Mouse (Mus musculus): ENCODE measurements around the gene Eif3g. TPM values are rescaled to one million over a fixed set of nuclear protein-coding genes. Genes with fewer than 3 reads are reported as not detected.

Gene Eif3g
- polyA plus RNA-seq, 1 experiment from 2014 or later, result 228 TPM

GRCm38 (mm10) chr9:20890411-20890810 lies 8.0 kb downstream of the Eif3g start:
- no peaks in the 10 kb centered on the region for H3K27me3 ChIP-seq (ENCODE audit: control insufficient read depth, insufficient read depth, low read length)
- no peak overlapping the region for H3K9ac ChIP-seq (replicated peaks; ENCODE audit: low read depth, low read length)
- H3K9me3 ChIP-seq (ENCODE audit: control insufficient read depth, low read length), result no peaks in the 10 kb centered on the region
- peaks cover 51% of the 10 kb centered on the region for H3K36me3 ChIP-seq (ENCODE audit: control insufficient read depth, insufficient read depth, low read length)
- H3K4me2 ChIP-seq (ENCODE audit: low read depth, low read length), result no peak overlapping the region
- no peak overlapping the region for H3K27ac ChIP-seq (ENCODE audit: low read depth, low read length)
- H3K4me1 ChIP-seq (ENCODE audit: control insufficient read depth, insufficient read depth, low read length), result peaks cover 4% of the 10 kb centered on the region
- no peak overlapping the region for H3K4me3 ChIP-seq (ENCODE audit: low read depth, low read length)
- WGBS, result 91% methylated on average over 5 of the region's 5 CpGs
- no peak for ATAC-seq (ENCODE audit: low read depth)

GRCm38 (mm10) chr9:20889185-20890141 lies 9.0 kb downstream of the Eif3g start:
- peak overlapping the region; percentile 88 for H3K4me2 ChIP-seq (ENCODE audit: low read depth, low read length)
- H3K27me3 ChIP-seq (ENCODE audit: control insufficient read depth, insufficient read depth, low read length), result no peaks in the 10 kb centered on the region
- H3K4me3 ChIP-seq (ENCODE audit: low read depth, low read length), result no peak overlapping the region; the same call in 1 of the 2 replicates
- WGBS, result 89% methylated on average over 29 of the region's 29 CpGs
- no peak overlapping the region for H3K9ac ChIP-seq (replicated peaks; ENCODE audit: low read depth, low read length)
- ATAC-seq (ENCODE audit: low read depth), result no peak
- no peaks in the 10 kb centered on the region for H3K9me3 ChIP-seq (ENCODE audit: control insufficient read depth, low read length)
- H3K27ac ChIP-seq (ENCODE audit: low read depth, low read length), result no peak overlapping the region
- peaks cover 4% of the 10 kb centered on the region for H3K4me1 ChIP-seq (ENCODE audit: control insufficient read depth, insufficient read depth, low read length)
- H3K36me3 ChIP-seq (ENCODE audit: control insufficient read depth, insufficient read depth, low read length), result peaks cover 42% of the 10 kb centered on the region

GRCm38 (mm10) chr9:20888386-20888765 lies 10.0 kb downstream of the Eif3g start:
- peak overlapping the region; percentile 72 for H3K9ac ChIP-seq (replicated peaks; ENCODE audit: low read depth, low read length)
- H3K27ac ChIP-seq (ENCODE audit: low read depth, low read length), result peak overlapping the region; percentile 96
- H3K4me2 ChIP-seq (ENCODE audit: low read depth, low read length), result peak overlapping the region; percentile 88
- no peaks in the 10 kb centered on the region for H3K27me3 ChIP-seq (ENCODE audit: control insufficient read depth, insufficient read depth, low read length)
- peaks cover 4% of the 10 kb centered on the region for H3K4me1 ChIP-seq (ENCODE audit: control insufficient read depth, insufficient read depth, low read length)
- ATAC-seq (ENCODE audit: low read depth), result no peak
- peak overlapping the region; percentile 92 for H3K4me3 ChIP-seq (ENCODE audit: low read depth, low read length)
- peaks cover 31% of the 10 kb centered on the region for H3K36me3 ChIP-seq (ENCODE audit: control insufficient read depth, insufficient read depth, low read length)
- WGBS, result under 1% methylated on average over 30 of the region's 30 CpGs
- H3K9me3 ChIP-seq (ENCODE audit: control insufficient read depth, low read length), result no peaks in the 10 kb centered on the region

- peaks cover 4% of the 10 kb centered on the region for H3K4me1 ChIP-seq (ENCODE audit: control insufficient read depth, insufficient read depth, low read length)
- peak; percentile 97 for ATAC-seq (ENCODE audit: low read depth)
- peak within 1 kb of the TSS; percentile 88 for H3K4me2 ChIP-seq (ENCODE audit: low read depth, low read length)
- peak within 1 kb of the TSS; percentile 92 for H3K4me3 ChIP-seq (ENCODE audit: low read depth, low read length)
- H3K27me3 ChIP-seq (ENCODE audit: control insufficient read depth, insufficient read depth, low read length), result no peaks in the 10 kb centered on the region
- WGBS, result under 1% methylated on average over 43 of the region's 43 CpGs
- H3K9ac ChIP-seq (replicated peaks; ENCODE audit: low read depth, low read length), result peak within 1 kb of the TSS; percentile 72
- peaks cover 28% of the 10 kb centered on the region for H3K36me3 ChIP-seq (ENCODE audit: control insufficient read depth, insufficient read depth, low read length)
- H3K9me3 ChIP-seq (ENCODE audit: control insufficient read depth, low read length), result no peaks in the 10 kb centered on the region
- peak within 1 kb of the TSS; percentile 96 for H3K27ac ChIP-seq (ENCODE audit: low read depth, low read length)
These were observed 10.6 kb downstream of the Eif3g start, which contains the start of gene Ppan for GRCm38 (mm10) chr9:20887704-20888385. TSS of gene Ppan (plus strand) at chr9:20888175.

- Histone ChIP-seq H3K9me3 (ENCODE audit: control insufficient read depth, low read length) (no peaks in the 10 kb centered on the region), H3K27ac (ENCODE audit: low read depth, low read length) (peak overlapping the region; percentile 96), H3K4me3 (ENCODE audit: low read depth, low read length) (no peak overlapping the region), H3K4me1 (ENCODE audit: control insufficient read depth, insufficient read depth, low read length) (peaks cover 4% of the 10 kb centered on the region), H3K36me3 (ENCODE audit: control insufficient read depth, insufficient read depth, low read length) (peaks cover 24% of the 10 kb centered on the region), H3K4me2 (ENCODE audit: low read depth, low read length) (peak overlapping the region; percentile 88), H3K27me3 (ENCODE audit: control insufficient read depth, insufficient read depth, low read length) (no peaks in the 10 kb centered on the region), H3K9ac (replicated peaks; ENCODE audit: low read depth, low read length) (no peak overlapping the region)
- WGBS, result 87% methylated on average over 6 of the region's 6 CpGs
- no peak for ATAC-seq (ENCODE audit: low read depth)
These were observed 11.2 kb downstream of the Eif3g start for GRCm38 (mm10) chr9:20887191-20887590.

GRCm38 (mm10) chr9:20886563-20886962 lies 11.9 kb downstream of the Eif3g start:
- H3K4me2 ChIP-seq (ENCODE audit: low read depth, low read length), result no peak overlapping the region
- H3K27me3 ChIP-seq (ENCODE audit: control insufficient read depth, insufficient read depth, low read length), result no peaks in the 10 kb centered on the region
- H3K36me3 ChIP-seq (ENCODE audit: control insufficient read depth, insufficient read depth, low read length), result peaks cover 18% of the 10 kb centered on the region
- H3K27ac ChIP-seq (ENCODE audit: low read depth, low read length), result no peak overlapping the region
- H3K9me3 ChIP-seq (ENCODE audit: control insufficient read depth, low read length), result no peaks in the 10 kb centered on the region
- no peak for ATAC-seq (ENCODE audit: low read depth)
- WGBS, result 93% methylated on average over 2 of the region's 2 CpGs
- H3K4me3 ChIP-seq (ENCODE audit: low read depth, low read length), result no peak overlapping the region
- H3K4me1 ChIP-seq (ENCODE audit: control insufficient read depth, insufficient read depth, low read length), result peaks cover 4% of the 10 kb centered on the region
- H3K9ac ChIP-seq (replicated peaks; ENCODE audit: low read depth, low read length), result no peak overlapping the region

- Histone ChIP-seq H3K27ac (ENCODE audit: low read depth, low read length) (peak within 1 kb of the TSS; percentile 92), H3K4me1 (ENCODE audit: control insufficient read depth, insufficient read depth, low read length) (no peaks in the 10 kb centered on the region; the same call in 1 of the 2 replicates), H3K9ac (replicated peaks; ENCODE audit: low read depth, low read length) (peak within 1 kb of the TSS; percentile 63), H3K4me2 (ENCODE audit: low read depth, low read length) (peak within 1 kb of the TSS; percentile 54), H3K4me3 (ENCODE audit: low read depth, low read length) (peak within 1 kb of the TSS; percentile 38), H3K9me3 (ENCODE audit: control insufficient read depth, low read length) (no peaks in the 10 kb centered on the region), H3K36me3 (ENCODE audit: control insufficient read depth, insufficient read depth, low read length) (no peaks in the 10 kb centered on the region), H3K27me3 (ENCODE audit: control insufficient read depth, insufficient read depth, low read length) (no peaks in the 10 kb centered on the region)
- ATAC-seq (ENCODE audit: low read depth), result no peak
- WGBS, result 96% methylated on average over 13 of the region's 13 CpGs
These were observed 19.2 kb downstream of the Eif3g start, which contains the start of gene Angptl6 for GRCm38 (mm10) chr9:20879097-20879792. TSS of gene Angptl6 (minus strand) at chr9:20879727.

- Histone ChIP-seq H3K36me3 (ENCODE audit: control insufficient read depth, insufficient read depth, low read length) (no peaks in the 10 kb centered on the region), H3K4me1 (ENCODE audit: control insufficient read depth, insufficient read depth, low read length) (no peaks in the 10 kb centered on the region; the same call in 1 of the 2 replicates), H3K27me3 (ENCODE audit: control insufficient read depth, insufficient read depth, low read length) (no peaks in the 10 kb centered on the region), H3K4me3 (ENCODE audit: low read depth, low read length) (peak overlapping the region; percentile 38), H3K9ac (replicated peaks; ENCODE audit: low read depth, low read length) (peak overlapping the region; percentile 63), H3K9me3 (ENCODE audit: control insufficient read depth, low read length) (no peaks in the 10 kb centered on the region), H3K27ac (ENCODE audit: low read depth, low read length) (peak overlapping the region; percentile 92), H3K4me2 (ENCODE audit: low read depth, low read length) (peak overlapping the region; percentile 54)
- ATAC-seq (ENCODE audit: low read depth), result peak; percentile 13
- 16% methylated on average over 10 of the region's 10 CpGs for WGBS
These were observed 19.7 kb downstream of the Eif3g start for GRCm38 (mm10) chr9:20878710-20879065.
